Mouse (Mus musculus) midbrain, embryonic 16.5 days (tissue): ENCODE data around the gene Abcb8. TPM values are rescaled to one million over a fixed set of nuclear protein-coding genes. Genes with fewer than 3 reads are reported as not detected.
"Not testable (repeated sequence)": the region's sequence is repeated elsewhere in the genome, so short reads cannot be mapped to it uniquely, and the experiment has no call there.

Experiments used
- ATAC-seq: fragments of 200-750 bp; cut with Nextera tagmentation; 2 replicates; pipeline ENCODE4 v1.8.0; 2017; ENCODE audit warnings: moderate TSS enrichment
- H3K27ac ChIP-seq: fragments of 300-500 bp; sonication (generic); 2 replicates; pipeline ENCODE4 v1.5.1; 2014; ENCODE audit warnings: mild to moderate bottlenecking, low read length, mixed read lengths
- H3K27me3 ChIP-seq: fragments of 300-500 bp; sonication (generic); 2 replicates; pipeline ENCODE4 v1.6.1; 2014; ENCODE audit warnings: low read depth, low read length, mixed read lengths; ENCODE audit not compliant: control insufficient read depth, insufficient read depth
- H3K36me3 ChIP-seq: fragments of 300-500 bp; sonication (generic); 2 replicates; pipeline ENCODE4 v1.6.1; 2014; ENCODE audit warnings: mild to moderate bottlenecking, low read length, moderate library complexity, mixed read lengths; ENCODE audit not compliant: control insufficient read depth, insufficient read depth
- H3K4me1 ChIP-seq: fragments of 300-500 bp; sonication (generic); 2 replicates; pipeline ENCODE4 v1.6.1; 2014; ENCODE audit warnings: mild to moderate bottlenecking, low read length, mixed read lengths; ENCODE audit not compliant: control insufficient read depth, insufficient read depth
- H3K4me2 ChIP-seq: fragments of 300-500 bp; sonication (generic); 2 replicates; pipeline ENCODE4 v1.6.1; 2014; ENCODE audit warnings: mild to moderate bottlenecking, low read length, mixed read lengths
- H3K4me3 ChIP-seq: fragments of 300-500 bp; sonication (generic); 2 replicates; pipeline ENCODE4 v1.5.1; 2014; ENCODE audit warnings: low read depth, mild to moderate bottlenecking, low read length, moderate library complexity, mixed read lengths
- H3K9ac ChIP-seq: fragments of 300-500 bp; sonication (generic); 2 replicates; pipeline ENCODE4 v1.6.1; 2014; ENCODE audit warnings: low read depth, low read length, mixed read lengths
- H3K9me3 ChIP-seq: fragments of 300-500 bp; sonication (generic); replicated peaks from 2 replicates; pipeline ENCODE4 v1.6.1; 2014; ENCODE audit warnings: mild to moderate bottlenecking, low read length, mixed read lengths; ENCODE audit not compliant: control insufficient read depth, poor library complexity, severe bottlenecking
- WGBS: fragments of 180-500 bp; shearing (Covaris S2); extraction: QIAGEN DNeasy Blood & Tissue Kit; methylation state at CpG from one replicate; pipeline ENCODE4 v1.1.7; 2014; 5-methylcytosine and 5-hydroxymethylcytosine counted together
- polyA plus RNA-seq: library from polyadenylated mRNA; unstranded; fragments of >200 nt; fragmentation: Nextera tagmentation; extraction: Ambion mirVana; gene quantifications from 2 replicates; pipeline ENCODE4 v1.2.1, GENCODE M21; 2015

Gene Abcb8
- polyA plus RNA-seq, 1 experiment from 2014 or later = 54.9 TPM

DNA sequence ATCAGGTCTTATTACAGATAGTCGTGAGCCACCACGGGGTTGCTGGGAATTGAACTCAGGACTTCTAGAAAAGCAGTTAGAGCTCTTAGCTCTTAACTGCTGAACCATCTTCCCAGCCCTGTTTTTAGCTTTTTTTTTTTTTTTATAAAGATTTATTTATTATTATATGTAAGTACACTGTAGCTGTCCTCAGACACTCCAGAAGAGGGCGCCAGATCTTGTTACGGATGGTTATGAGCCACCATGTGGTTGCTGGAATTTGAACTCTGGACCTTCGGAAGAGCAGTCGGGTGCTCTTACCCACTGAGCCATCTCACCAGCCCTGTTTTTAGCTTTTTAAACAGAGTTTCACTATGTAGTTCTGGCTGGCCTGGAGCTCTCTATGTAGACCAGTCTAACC lies 2.8 kb downstream of the Abcb8 start:
- H3K4me1 ChIP-seq, ATAC-seq, H3K4me2 ChIP-seq, H3K9ac ChIP-seq, H3K27ac ChIP-seq, H3K4me3 ChIP-seq, H3K27me3 ChIP-seq, H3K36me3 ChIP-seq, H3K9me3 ChIP-seq: not testable (repeated sequence)
- WGBS = 92% methylated on average over 6 of the region's 6 CpGs

- Histone ChIP-seq H3K9me3 (no peaks in the 10 kb centered on the region), H3K27ac (no peak overlapping the region), H3K4me1 (0 out of 2 replicates have a peak, but pooled peaks cover 4% of the 10 kb centered on the region), H3K9ac (no peak overlapping the region), H3K36me3 (peaks cover 12% of the 10 kb centered on the region), H3K4me2 (no peak overlapping the region), H3K27me3 (no peaks in the 10 kb centered on the region), H3K4me3 (no peak overlapping the region)
- WGBS = 86% methylated on average over 10 of the region's 10 CpGs
- ATAC-seq = no peak
Observed at GRCm38 (mm10) chr5:24399686-24400085, 6.2 kb downstream of the Abcb8 start.

- Histone ChIP-seq H3K27me3 (no peaks in the 10 kb centered on the region), H3K36me3 (peaks cover 12% of the 10 kb centered on the region), H3K9ac (no peak overlapping the region), H3K4me2 (no peak overlapping the region), H3K9me3 (no peaks in the 10 kb centered on the region), H3K27ac (no peak overlapping the region), H3K4me1 (0 out of 2 replicates have a peak, but pooled peaks cover under 1% of the 10 kb centered on the region), H3K4me3 (no peak overlapping the region)
- ATAC-seq = no peak
- 89% methylated on average over 11 of the region's 11 CpGs for WGBS
Observed at GRCm38 (mm10) chr5:24400362-24400761, 6.9 kb downstream of the Abcb8 start.

DNA sequence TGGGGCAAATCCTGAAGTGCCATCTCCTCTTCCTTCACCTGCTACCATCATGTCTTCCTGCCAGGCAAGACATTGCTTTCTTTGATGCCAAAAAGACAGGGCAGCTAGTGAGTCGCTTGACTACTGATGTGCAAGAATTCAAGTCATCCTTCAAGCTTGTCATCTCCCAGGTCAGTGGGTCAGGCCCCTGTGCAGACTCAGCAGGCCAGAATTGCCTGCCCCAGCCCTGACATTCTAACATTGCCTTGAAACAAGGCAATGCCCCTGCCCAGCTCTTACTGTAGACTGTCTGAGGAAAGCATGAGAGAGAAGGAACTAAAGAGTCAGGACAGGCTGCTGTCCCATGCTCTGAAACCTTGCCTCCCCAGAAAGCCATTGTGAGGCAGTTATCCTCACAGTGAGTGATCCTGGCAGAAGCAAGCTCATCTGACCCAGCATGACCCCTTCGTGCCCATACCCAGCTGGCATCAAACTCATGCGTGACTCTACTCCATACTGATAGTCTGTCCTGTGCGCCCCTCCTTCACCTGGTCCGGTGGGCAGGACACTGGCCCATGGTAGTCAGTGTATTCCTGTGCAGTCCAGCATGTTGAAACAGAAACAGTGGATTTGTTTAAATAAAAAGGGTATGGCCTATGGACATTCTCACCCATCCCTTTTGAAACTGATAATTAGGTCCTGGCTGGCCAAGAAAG lies 7.6 kb downstream of the Abcb8 start:
- Histone ChIP-seq H3K27ac (no peak overlapping the region), H3K4me3 (no peak overlapping the region), H3K4me1 (no peaks in the 10 kb centered on the region), H3K4me2 (no peak overlapping the region), H3K27me3 (no peaks in the 10 kb centered on the region), H3K9ac (no peak overlapping the region), H3K36me3 (peaks cover 13% of the 10 kb centered on the region), H3K9me3 (no peaks in the 10 kb centered on the region)
- ATAC-seq = no peak
- 95% methylated on average over 5 of the region's 5 CpGs for WGBS

DNA sequence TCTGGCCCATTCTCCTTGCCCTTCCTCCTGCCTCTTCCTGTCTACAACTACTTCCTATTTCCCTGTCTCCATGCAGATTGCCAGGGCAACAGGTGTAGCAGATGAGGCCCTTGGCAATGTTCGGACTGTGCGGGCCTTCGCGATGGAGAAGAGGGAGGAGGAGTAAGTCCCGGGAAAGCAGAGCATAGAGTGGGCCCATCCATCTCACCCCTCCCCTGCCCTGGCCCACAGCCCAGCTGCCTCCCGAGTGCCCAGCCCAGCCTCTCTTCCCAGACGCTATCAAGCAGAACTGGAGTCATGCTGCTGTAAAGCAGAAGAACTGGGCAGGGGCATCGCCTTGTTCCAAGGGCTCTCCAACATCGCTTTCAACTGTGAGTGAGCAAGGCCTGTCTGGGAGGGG lies 8.5 kb downstream of the Abcb8 start:
- H3K4me3 ChIP-seq = no peak overlapping the region
- 71% methylated on average over 9 of the region's 9 CpGs for WGBS
- no peaks in the 10 kb centered on the region for H3K9me3 ChIP-seq
- no peak overlapping the region for H3K4me2 ChIP-seq
- peaks cover 16% of the 10 kb centered on the region for H3K36me3 ChIP-seq
- no peaks in the 10 kb centered on the region for H3K27me3 ChIP-seq
- no peak overlapping the region for H3K9ac ChIP-seq
- no peaks in the 10 kb centered on the region for H3K4me1 ChIP-seq
- ATAC-seq = no peak
- no peak overlapping the region for H3K27ac ChIP-seq

- no peak overlapping the region for H3K27ac ChIP-seq
- ATAC-seq = no peak
- H3K4me3 ChIP-seq = no peak overlapping the region
- H3K36me3 ChIP-seq = peaks cover 19% of the 10 kb centered on the region
- no peaks in the 10 kb centered on the region for H3K27me3 ChIP-seq
- no peak overlapping the region for H3K9ac ChIP-seq
- no peaks in the 10 kb centered on the region for H3K4me1 ChIP-seq
- H3K4me2 ChIP-seq = no peak overlapping the region
- H3K9me3 ChIP-seq = no peaks in the 10 kb centered on the region
- 79% methylated on average over 6 of the region's 6 CpGs for WGBS
Observed at GRCm38 (mm10) chr5:24404594-24405360, 11.3 kb downstream of the Abcb8 start.

- WGBS = 74% methylated on average over 3 of the region's 3 CpGs
- no peak overlapping the region for H3K4me2 ChIP-seq
- H3K4me1 ChIP-seq = no peaks in the 10 kb centered on the region
- H3K27me3 ChIP-seq = no peaks in the 10 kb centered on the region
- H3K9ac ChIP-seq = no peak overlapping the region
- no peaks in the 10 kb centered on the region for H3K9me3 ChIP-seq
- H3K4me3 ChIP-seq = no peak overlapping the region
- peaks cover 19% of the 10 kb centered on the region for H3K36me3 ChIP-seq
- ATAC-seq = no peak
- no peak overlapping the region for H3K27ac ChIP-seq
Observed at GRCm38 (mm10) chr5:24405389-24405876, 12.0 kb downstream of the Abcb8 start.

- Histone ChIP-seq H3K9me3 (no peaks in the 10 kb centered on the region), H3K4me3 (no peak overlapping the region), H3K36me3 (peaks cover 13% of the 10 kb centered on the region), H3K27me3 (no peaks in the 10 kb centered on the region), H3K4me1 (no peaks in the 10 kb centered on the region), H3K27ac (no peak overlapping the region), H3K4me2 (no peak overlapping the region), H3K9ac (no peak overlapping the region)
- ATAC-seq = no peak
- WGBS = 92% methylated on average over 13 of the region's 13 CpGs
Observed at GRCm38 (mm10) chr5:24408651-24409050, 15.2 kb downstream of the Abcb8 start.

GRCm38 (mm10) chr5:24409466-24409865 lies 16.0 kb downstream of the Abcb8 start:
- 0 out of 2 replicates have a peak, but pooled peaks cover 8% of the 10 kb centered on the region for H3K36me3 ChIP-seq
- no peaks in the 10 kb centered on the region for H3K9me3 ChIP-seq
- no peak overlapping the region for H3K4me3 ChIP-seq
- H3K27ac ChIP-seq = no peak overlapping the region
- H3K4me2 ChIP-seq = no peak overlapping the region
- no peaks in the 10 kb centered on the region for H3K4me1 ChIP-seq
- H3K9ac ChIP-seq = no peak overlapping the region
- no peaks in the 10 kb centered on the region for H3K27me3 ChIP-seq
- 80% methylated on average over 2 of the region's 2 CpGs for WGBS
- no peak for ATAC-seq
